Comparison of ENCODE assay signal across 9 mouse cellular contexts in the genomic region with DNA sequence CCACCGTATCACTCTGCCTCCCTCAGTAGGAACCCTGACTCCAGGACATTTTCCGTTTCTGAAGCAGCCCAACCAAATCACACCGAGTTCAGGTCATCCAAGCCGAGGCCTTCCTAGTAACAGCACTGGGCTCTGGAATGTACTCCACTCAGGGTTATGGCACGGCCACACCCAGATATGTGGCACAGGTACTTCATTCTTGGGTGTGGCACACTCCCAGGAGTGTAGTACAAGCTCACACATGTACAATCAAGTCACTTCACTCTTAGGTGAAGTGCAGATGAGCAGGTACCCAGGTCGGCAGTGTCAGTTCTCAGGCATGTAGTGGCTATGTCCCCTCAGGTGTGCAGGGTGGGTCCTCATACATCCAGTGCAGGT. TPM values are rescaled to one million over a fixed set of nuclear protein-coding genes. Genes with fewer than 3 reads are reported as not detected.
DNase-seq lines count a peak whose midpoint lies in the region; ATAC-seq and TF ChIP-seq lines count a peak whose summit lies in the region.
"Had no signal": no experiment of that assay in that cellular context is flagged by ENCODE, and none has a peak within 500 bp of the region (broad histone marks: within the 10 kb centered on the region; RNA-seq: fewer than 3 reads in every experiment).

No protein-coding gene starts in this region.

- H3K9me3 ChIP-seq in liver, embryonic 11.5 days (ENCODE audit: control insufficient read depth, low read length), result no peaks in the 10 kb centered on the region
- H3K9me3 ChIP-seq in liver, postnatal 0 days (ENCODE audit: low read length), result no peaks in the 10 kb centered on the region
- no peaks in the 10 kb centered on the region for H3K9me3 ChIP-seq in hindbrain, embryonic 14.5 days (ENCODE audit: control insufficient read depth, low read length)
- H3K9me3 ChIP-seq in stomach, postnatal 0 days (ENCODE audit: control insufficient read depth, low read length), result no peaks in the 10 kb centered on the region

- H3K27ac ChIP-seq in liver, embryonic 11.5 days (ENCODE audit: low read depth, low read length), result no peak overlapping the region
- no peak overlapping the region for H3K27ac ChIP-seq in liver, postnatal 0 days (ENCODE audit: low read depth)
- no peak overlapping the region for H3K27ac ChIP-seq in hindbrain, embryonic 14.5 days
- peak overlapping the region; percentile 45; the same call in 1 of the 2 replicates for H3K27ac ChIP-seq in stomach, postnatal 0 days (replicated peaks)
- H3K27ac ChIP-seq: gastrocnemius, adult 2 months had no signal

- DNase-seq in liver, embryonic 11.5 days (ENCODE audit: low spot score), result no peak
- no peak for DNase-seq in liver, postnatal 0 days
- DNase-seq in hindbrain, embryonic 14.5 days (ENCODE audit: low spot score), result no peak
- peak; percentile 17 for DNase-seq in lung, postnatal 10 days
- peak; percentile 26 for DNase-seq in stomach, postnatal 0 days (ENCODE audit: low spot score)
- DNase-seq in natural killer cell, adult 2 months (ENCODE audit: low spot score in 2 of 2), result no peak
- DNase-seq in adipocyte (ENCODE audit: low spot score), result no peak
- no peak for DNase-seq in embryo, embryonic 10 days (ENCODE audit: low spot score)

- H3K9ac ChIP-seq in liver, embryonic 11.5 days (ENCODE audit: low read depth, low read length), result no peak overlapping the region
- H3K9ac ChIP-seq in liver, postnatal 0 days (replicated peaks), result no peak overlapping the region
- H3K9ac ChIP-seq in hindbrain, embryonic 14.5 days, result no peak overlapping the region
- no peak overlapping the region for H3K9ac ChIP-seq in stomach, postnatal 0 days (ENCODE audit: low read length)

- TF ChIP-seq CTCF in liver, postnatal 0 days (IDR thresholded peaks at IDR 0.05; ENCODE audit: low read depth), result no peak
- no peak for TF ChIP-seq CTCF in stomach, postnatal 0 days (IDR thresholded peaks at IDR 0.05; ENCODE audit: low read depth)

- no peak overlapping the region for H3K4me3 ChIP-seq in liver, embryonic 11.5 days (ENCODE audit: low read depth, low read length)
- H3K4me3 ChIP-seq in liver, postnatal 0 days (ENCODE audit: low read depth, low read length), result no peak overlapping the region
- H3K4me3 ChIP-seq in hindbrain, embryonic 14.5 days (replicated peaks; ENCODE audit: low read length), result no peak overlapping the region
- no peak overlapping the region for H3K4me3 ChIP-seq in stomach, postnatal 0 days (ENCODE audit: low read depth, low read length)
- H3K4me3 ChIP-seq: gastrocnemius, adult 2 months had no signal

- peak; percentile 43 for ATAC-seq in liver, embryonic 11.5 days (replicated peaks; ENCODE audit: low FRiP score)
- ATAC-seq in liver, postnatal 0 days, result no peak
- peak; percentile 19; the same call in 1 of the 2 replicates for ATAC-seq in hindbrain, embryonic 14.5 days (ENCODE audit: low FRiP score)
- peak; percentile 92 for ATAC-seq in stomach, postnatal 0 days (ENCODE audit: low FRiP score, low TSS enrichment)

- no peak overlapping the region for H3K4me2 ChIP-seq in liver, embryonic 11.5 days
- no peak overlapping the region for H3K4me2 ChIP-seq in liver, postnatal 0 days (ENCODE audit: low read depth, low read length)
- H3K4me2 ChIP-seq in hindbrain, embryonic 14.5 days (replicated peaks), result no peak overlapping the region
- no peak overlapping the region for H3K4me2 ChIP-seq in stomach, postnatal 0 days (replicated peaks; ENCODE audit: low read depth)

- TF ChIP-seq EP300 in liver, postnatal 0 days (IDR thresholded peaks at IDR 0.05; ENCODE audit: low read depth), result no peak
- no peak for TF ChIP-seq EP300 in stomach, postnatal 0 days (optimal IDR thresholded peaks at IDR 0.05)

- H3K27me3 ChIP-seq in liver, embryonic 11.5 days (replicated peaks; ENCODE audit: control insufficient read depth, insufficient read depth, low read length), result no peaks in the 10 kb centered on the region
- H3K27me3 ChIP-seq in liver, postnatal 0 days (ENCODE audit: insufficient read depth, low read length), result no peaks in the 10 kb centered on the region
- no peaks in the 10 kb centered on the region for H3K27me3 ChIP-seq in hindbrain, embryonic 14.5 days (ENCODE audit: control insufficient read depth, insufficient read depth, low read length)
- H3K27me3 ChIP-seq in stomach, postnatal 0 days (ENCODE audit: control insufficient read depth, insufficient read depth, low read length), result no peaks in the 10 kb centered on the region

- H3K4me1 ChIP-seq in liver, embryonic 11.5 days (replicated peaks; ENCODE audit: control insufficient read depth, insufficient read depth, low read length), result no peaks in the 10 kb centered on the region
- H3K4me1 ChIP-seq in liver, postnatal 0 days (ENCODE audit: insufficient read depth), result no peaks in the 10 kb centered on the region
- H3K4me1 ChIP-seq in hindbrain, embryonic 14.5 days (replicated peaks; ENCODE audit: control insufficient read depth, insufficient read depth, low read length), result no peaks in the 10 kb centered on the region
- no peaks in the 10 kb centered on the region for H3K4me1 ChIP-seq in stomach, postnatal 0 days (replicated peaks; ENCODE audit: control insufficient read depth, insufficient read depth)

- H3K36me3 ChIP-seq in liver, embryonic 11.5 days (ENCODE audit: control insufficient read depth, insufficient read depth, low read length), result peaks cover 4% of the 10 kb centered on the region; the same call in 1 of the 2 replicates
- peaks cover 23% of the 10 kb centered on the region for H3K36me3 ChIP-seq in liver, postnatal 0 days (replicated peaks; ENCODE audit: insufficient read depth, low read length)
- H3K36me3 ChIP-seq in hindbrain, embryonic 14.5 days (replicated peaks; ENCODE audit: control insufficient read depth, insufficient read depth), result peaks cover 52% of the 10 kb centered on the region
- H3K36me3 ChIP-seq in stomach, postnatal 0 days (ENCODE audit: control insufficient read depth, insufficient read depth, low read length), result peaks cover 17% of the 10 kb centered on the region; the same call in 1 of the 2 replicates

- WGBS in liver, embryonic 11.5 days, result 67% methylated on average over 6 of the region's 6 CpGs
- 63% methylated on average over 6 of the region's 6 CpGs for WGBS in liver, postnatal 0 days (ENCODE audit: insufficient replicate concordance)
- WGBS in hindbrain, embryonic 14.5 days, result 81% methylated on average over 6 of the region's 6 CpGs
- 62% methylated on average over 6 of the region's 6 CpGs for WGBS in stomach, postnatal 0 days

RNA-seq across cellular contexts. Expression of gene Ahrr, which starts 9.5 kb away (rescaled TPM):
- 0.18 and 0.49 TPM in 2 replicates for polyA plus RNA-seq in liver, embryonic 11.5 days (2014; fragmentation: Nextera tagmentation; extraction: Ambion mirVana)
- 0.21 and 0.36 TPM in 2 replicates for polyA plus RNA-seq in liver, postnatal 0 days (2015; fragmentation: Nextera tagmentation; extraction: Ambion mirVana)
- 0.51 and 0.52 TPM in 2 replicates for polyA plus RNA-seq in hindbrain, embryonic 14.5 days (2014; fragmentation: Nextera tagmentation; extraction: Ambion mirVana)
- 0.47 and 0.53 TPM in 2 replicates for polyA plus RNA-seq in stomach, postnatal 0 days (2015; fragmentation: Nextera tagmentation; extraction: Ambion mirVana)

RNA-seq across cellular contexts. Expression of gene Pdcd6, which starts 15.8 kb away (rescaled TPM):
- 139 and 142 TPM in 2 replicates for polyA plus RNA-seq in liver, embryonic 11.5 days (2014; fragmentation: Nextera tagmentation; extraction: Ambion mirVana)
- polyA plus RNA-seq in liver, postnatal 0 days (2015; fragmentation: Nextera tagmentation; extraction: Ambion mirVana), result 83.1 and 86.2 TPM in 2 replicates
- polyA plus RNA-seq in hindbrain, embryonic 14.5 days (2014; fragmentation: Nextera tagmentation; extraction: Ambion mirVana), result 126 and 138 TPM in 2 replicates
- polyA plus RNA-seq in stomach, postnatal 0 days (2015; fragmentation: Nextera tagmentation; extraction: Ambion mirVana), result 138 and 142 TPM in 2 replicates

RNA-seq across cellular contexts. Expression of gene Sdha, which starts 48.5 kb away (rescaled TPM):
- 248 and 278 TPM in 2 replicates for polyA plus RNA-seq in liver, embryonic 11.5 days (2014; fragmentation: Nextera tagmentation; extraction: Ambion mirVana)
- polyA plus RNA-seq in liver, postnatal 0 days (2015; fragmentation: Nextera tagmentation; extraction: Ambion mirVana), result 139 and 154 TPM in 2 replicates
- polyA plus RNA-seq in hindbrain, embryonic 14.5 days (2014; fragmentation: Nextera tagmentation; extraction: Ambion mirVana), result 195 and 217 TPM in 2 replicates
- 156 and 171 TPM in 2 replicates for polyA plus RNA-seq in stomach, postnatal 0 days (2015; fragmentation: Nextera tagmentation; extraction: Ambion mirVana)

RNA-seq across cellular contexts. Expression of gene Ccdc127, which starts 48.5 kb away (rescaled TPM):
- 46.4 and 53.7 TPM in 2 replicates for polyA plus RNA-seq in liver, embryonic 11.5 days (2014; fragmentation: Nextera tagmentation; extraction: Ambion mirVana)
- 14.3 and 14.8 TPM in 2 replicates for polyA plus RNA-seq in liver, postnatal 0 days (2015; fragmentation: Nextera tagmentation; extraction: Ambion mirVana)
- polyA plus RNA-seq in hindbrain, embryonic 14.5 days (2014; fragmentation: Nextera tagmentation; extraction: Ambion mirVana), result 46.2 and 46.8 TPM in 2 replicates
- polyA plus RNA-seq in stomach, postnatal 0 days (2015; fragmentation: Nextera tagmentation; extraction: Ambion mirVana), result 31.4 and 33.1 TPM in 2 replicates

Comparison
In these comparisons a context has a peak if more than half of its experiments do, and no peak if none do; other contexts are left out.
1. DNase-seq: peak in lung, postnatal 10 days (single experiment) and stomach, postnatal 0 days (single experiment); none in liver, embryonic 11.5 days (single experiment), liver, postnatal 0 days (single experiment), hindbrain, embryonic 14.5 days (single experiment), natural killer cell, adult 2 months (0 of 2), adipocyte (single experiment) and embryo, embryonic 10 days (single experiment).